18 mouse cellular contexts compared by ENCODE assay signal in the genomic region with DNA sequence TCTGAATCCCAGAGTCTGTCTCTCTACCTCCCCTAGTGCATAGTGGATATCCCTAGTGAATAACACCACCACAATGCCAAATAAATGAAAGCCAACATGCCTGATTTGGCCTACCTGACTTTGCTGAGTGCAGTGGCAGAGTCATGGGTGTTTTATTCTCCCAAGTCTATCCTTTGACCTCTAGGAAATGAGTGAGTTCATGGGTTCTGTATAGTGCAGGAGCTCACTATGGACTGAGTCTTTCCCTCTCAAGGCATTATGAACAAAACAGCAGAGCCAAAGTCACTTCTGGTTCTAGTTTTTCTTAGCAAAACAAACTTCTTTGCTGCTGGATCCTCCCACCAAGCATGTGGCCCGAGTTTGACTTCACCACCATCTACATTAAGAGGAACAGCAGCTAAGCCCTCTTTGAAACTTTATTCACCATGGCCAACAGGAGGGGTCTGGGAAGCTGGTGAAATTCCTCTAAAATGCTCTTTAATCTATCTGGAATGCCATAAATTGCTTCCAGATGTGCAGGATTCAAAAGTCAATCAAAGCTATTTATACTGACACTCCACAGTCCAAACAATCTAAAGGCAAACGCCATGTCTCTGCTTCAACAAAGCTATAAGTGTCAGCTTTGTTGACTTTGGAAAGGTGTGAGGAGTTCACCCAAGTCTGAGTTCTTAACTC.
DNase-seq lines count a peak whose midpoint lies in the region; ATAC-seq lines count a peak whose summit lies in the region.
"Had no signal": no experiment of that assay in that cellular context is flagged by ENCODE, and none has a peak within 500 bp of the region (broad histone marks: within the 10 kb centered on the region; RNA-seq: fewer than 3 reads in every experiment).

No protein-coding gene starts in this region.

- DNase-seq in hindbrain, embryonic 11.5 days (ENCODE audit: low spot score) = peak; percentile 33
- DNase-seq in hindbrain, embryonic 14.5 days (ENCODE audit: low spot score) = no peak
- DNase-seq in embryo, embryonic 10.5 days (ENCODE audit: low spot score) = peak; percentile 82
- no peak for DNase-seq in spleen, postnatal 14 days (ENCODE audit: low spot score in 2 of 2)
- DNase-seq in cerebellum, postnatal 10 days = no peak
- no peak for DNase-seq in layer of hippocampus, adult 8-10 months (ENCODE audit: low spot score in 2 of 2)
- DNase-seq: cerebellum, postnatal 36 days; kidney, postnatal 10 days; layer of hippocampus, postnatal 36 days; liver; lung, adult 2 months; retina, postnatal 1 day; thymus, postnatal 4 days had no signal

- 65% methylated on average over 2 of the region's 2 CpGs for WGBS in hindbrain, embryonic 11.5 days
- WGBS in hindbrain, embryonic 14.5 days = 76% methylated on average over 2 of the region's 2 CpGs
- 12% methylated on average over 2 of the region's 2 CpGs for WGBS in embryonic facial prominence, embryonic 15.5 days
- WGBS in limb, embryonic 15.5 days = 5% methylated on average over 2 of the region's 2 CpGs

- no peak overlapping the region for H3K4me3 ChIP-seq in hindbrain, embryonic 11.5 days (ENCODE audit: low read depth, low read length)
- H3K4me3 ChIP-seq in hindbrain, embryonic 14.5 days (replicated peaks; ENCODE audit: low read length) = no peak overlapping the region
- H3K4me3 ChIP-seq in embryonic facial prominence, embryonic 15.5 days (replicated peaks) = no peak overlapping the region
- no peak overlapping the region for H3K4me3 ChIP-seq in limb, embryonic 15.5 days
- H3K4me3 ChIP-seq: hindbrain, embryonic 12.5 days had no signal

- no peaks in the 10 kb centered on the region for H3K36me3 ChIP-seq in hindbrain, embryonic 11.5 days (ENCODE audit: control insufficient read depth, insufficient read depth, low read length)
- H3K36me3 ChIP-seq in hindbrain, embryonic 14.5 days (replicated peaks; ENCODE audit: control insufficient read depth, insufficient read depth) = no peaks in the 10 kb centered on the region
- no peaks in the 10 kb centered on the region for H3K36me3 ChIP-seq in embryonic facial prominence, embryonic 15.5 days
- no peaks in the 10 kb centered on the region for H3K36me3 ChIP-seq in limb, embryonic 15.5 days
- H3K36me3 ChIP-seq: hindbrain, embryonic 12.5 days had no signal

- H3K4me2 ChIP-seq in hindbrain, embryonic 11.5 days (replicated peaks; ENCODE audit: low read depth, low read length) = no peak overlapping the region
- H3K4me2 ChIP-seq in hindbrain, embryonic 14.5 days (replicated peaks) = no peak overlapping the region
- no peak overlapping the region for H3K4me2 ChIP-seq in embryonic facial prominence, embryonic 15.5 days (replicated peaks)
- no peak overlapping the region for H3K4me2 ChIP-seq in limb, embryonic 15.5 days
- H3K4me2 ChIP-seq: hindbrain, embryonic 12.5 days had no signal

- no peak overlapping the region for H3K27ac ChIP-seq in hindbrain, embryonic 11.5 days (ENCODE audit: low read depth, low read length)
- H3K27ac ChIP-seq in hindbrain, embryonic 14.5 days = no peak overlapping the region
- H3K27ac ChIP-seq in embryonic facial prominence, embryonic 15.5 days (replicated peaks) = peak overlapping the region; percentile 40
- peak overlapping the region; percentile 57 for H3K27ac ChIP-seq in limb, embryonic 15.5 days
- H3K27ac ChIP-seq: hindbrain, embryonic 12.5 days had no signal

- no peaks in the 10 kb centered on the region for H3K4me1 ChIP-seq in hindbrain, embryonic 11.5 days (replicated peaks; ENCODE audit: control insufficient read depth, insufficient read depth, low read length)
- no peaks in the 10 kb centered on the region for H3K4me1 ChIP-seq in hindbrain, embryonic 14.5 days (replicated peaks; ENCODE audit: control insufficient read depth, insufficient read depth, low read length)
- peaks cover 18% of the 10 kb centered on the region; the same call in 1 of the 2 replicates for H3K4me1 ChIP-seq in embryonic facial prominence, embryonic 15.5 days
- peaks cover 20% of the 10 kb centered on the region; the same call in 1 of the 2 replicates for H3K4me1 ChIP-seq in limb, embryonic 15.5 days
- H3K4me1 ChIP-seq: hindbrain, embryonic 12.5 days had no signal

- no peaks in the 10 kb centered on the region for H3K9me3 ChIP-seq in hindbrain, embryonic 11.5 days (ENCODE audit: control insufficient read depth, low read length)
- no peaks in the 10 kb centered on the region for H3K9me3 ChIP-seq in hindbrain, embryonic 14.5 days (ENCODE audit: control insufficient read depth, low read length)
- no peaks in the 10 kb centered on the region for H3K9me3 ChIP-seq in embryonic facial prominence, embryonic 15.5 days (replicated peaks)
- H3K9me3 ChIP-seq in limb, embryonic 15.5 days = no peaks in the 10 kb centered on the region
- H3K9me3 ChIP-seq: hindbrain, embryonic 12.5 days had no signal

- no peak for ATAC-seq in hindbrain, embryonic 11.5 days (ENCODE audit: low FRiP score)
- ATAC-seq in hindbrain, embryonic 14.5 days (ENCODE audit: low FRiP score) = no peak
- peak; percentile 78 for ATAC-seq in embryonic facial prominence, embryonic 15.5 days (ENCODE audit: insufficient number of reproducible peaks, low FRiP score, low TSS enrichment, low read depth)
- ATAC-seq in limb, embryonic 15.5 days (ENCODE audit: insufficient number of reproducible peaks, low FRiP score, low TSS enrichment, low read depth) = 0 out of 2 replicates have a peak, but pooled peaks have one; percentile 52
- ATAC-seq: intestine, postnatal 0 days; Patski had no signal

- no peaks in the 10 kb centered on the region for H3K27me3 ChIP-seq in hindbrain, embryonic 11.5 days (ENCODE audit: control insufficient read depth, insufficient read depth, low read length)
- H3K27me3 ChIP-seq in hindbrain, embryonic 14.5 days (ENCODE audit: control insufficient read depth, insufficient read depth, low read length) = no peaks in the 10 kb centered on the region
- no peaks in the 10 kb centered on the region for H3K27me3 ChIP-seq in embryonic facial prominence, embryonic 15.5 days
- H3K27me3 ChIP-seq in limb, embryonic 15.5 days = no peaks in the 10 kb centered on the region
- H3K27me3 ChIP-seq: hindbrain, embryonic 12.5 days; Patski had no signal

- no peak overlapping the region for H3K9ac ChIP-seq in hindbrain, embryonic 11.5 days (ENCODE audit: low read depth, low read length)
- no peak overlapping the region for H3K9ac ChIP-seq in hindbrain, embryonic 14.5 days
- H3K9ac ChIP-seq in embryonic facial prominence, embryonic 15.5 days = no peak overlapping the region
- no peak overlapping the region for H3K9ac ChIP-seq in limb, embryonic 15.5 days
- H3K9ac ChIP-seq: hindbrain, embryonic 12.5 days had no signal

Comparison
In these comparisons a context has a peak if more than half of its experiments do, and no peak if none do; other contexts are left out.
1. DNase-seq: peak in hindbrain, embryonic 11.5 days (single experiment) and embryo, embryonic 10.5 days (single experiment); none in hindbrain, embryonic 14.5 days (single experiment), spleen, postnatal 14 days (0 of 2), cerebellum, postnatal 10 days (0 of 2) and layer of hippocampus, adult 8-10 months (0 of 2).
2. ATAC-seq: peak in embryonic facial prominence, embryonic 15.5 days (single experiment) and limb, embryonic 15.5 days (single experiment); none in hindbrain, embryonic 11.5 days (single experiment) and hindbrain, embryonic 14.5 days (single experiment).
3. H3K27ac ChIP-seq: peak in embryonic facial prominence, embryonic 15.5 days (single experiment) and limb, embryonic 15.5 days (single experiment); none in hindbrain, embryonic 11.5 days (single experiment) and hindbrain, embryonic 14.5 days (single experiment).